Mouse (Mus musculus): ENCODE results near the gene 4933430I17Rik.

The 4933430I17Rik gene

GRCm38 (mm10) chr4:62596051-62596450 lies 70.9 kb downstream of the 4933430I17Rik start:
- in situ Hi-C loops (cut with MboI, MseI) = no loop called here

All from T-helper 2 cell (primary cell).